Mouse (Mus musculus) neural tube, embryonic 14.5 days (tissue): Measurements from ENCODE around the gene Gpr88. TPM values are rescaled to one million over a fixed set of nuclear protein-coding genes. Genes with fewer than 3 reads are reported as not detected.

Experiments used
- ATAC-seq: fragments of 200-750 bp; cut with Nextera tagmentation; 2 replicates; pipeline ENCODE4 v1.8.0; 2017; ENCODE audit warnings: low read depth, mild to moderate bottlenecking, moderate TSS enrichment, moderate library complexity
- H3K27ac ChIP-seq: fragments of 300-500 bp; sonication (generic); 2 replicates; pipeline ENCODE4 v1.5.1; 2014; ENCODE audit warnings: low read depth, mild to moderate bottlenecking, control low read depth, low read length, moderate library complexity, mixed read lengths
- H3K27me3 ChIP-seq: fragments of 300-500 bp; sonication (generic); 2 replicates; pipeline ENCODE4 v1.6.1; 2014; ENCODE audit warnings: low read length; ENCODE audit not compliant: control insufficient read depth, insufficient read depth
- H3K36me3 ChIP-seq: fragments of 300-500 bp; sonication (generic); 2 replicates; pipeline ENCODE4 v1.6.1; 2014; ENCODE audit warnings: low read length, mixed read lengths; ENCODE audit not compliant: control insufficient read depth, insufficient read depth
- H3K4me1 ChIP-seq: fragments of 300-500 bp; sonication (generic); 2 replicates; pipeline ENCODE4 v1.6.1; 2014; ENCODE audit warnings: low read length; ENCODE audit not compliant: control insufficient read depth, insufficient read depth
- H3K4me2 ChIP-seq: fragments of 300-500 bp; sonication (generic); 2 replicates; pipeline ENCODE4 v1.6.1; 2014; ENCODE audit warnings: mild to moderate bottlenecking, low read depth, low read length, control low read depth
- H3K4me3 ChIP-seq: fragments of 300-500 bp; sonication (generic); 2 replicates; pipeline ENCODE4 v1.5.1; 2014; ENCODE audit warnings: low read depth, low read length, control low read depth, mixed read lengths
- H3K9ac ChIP-seq: fragments of 300-500 bp; sonication (generic); replicated peaks from 2 replicates; pipeline ENCODE4 v1.6.1; 2014; ENCODE audit warnings: low read depth, mild to moderate bottlenecking, control low read depth, low read length, mixed read lengths
- H3K9me3 ChIP-seq: fragments of 300-500 bp; sonication (generic); 2 replicates; pipeline ENCODE4 v1.6.1; 2016; ENCODE audit warnings: low read length; ENCODE audit not compliant: control insufficient read depth
- WGBS: fragments of 180-500 bp; shearing (Covaris S2); extraction: QIAGEN DNeasy Blood & Tissue Kit; methylation state at CpG from one replicate; pipeline ENCODE4 v1.1.7; 2014; 5-methylcytosine and 5-hydroxymethylcytosine counted together
- polyA plus RNA-seq: library from polyadenylated mRNA; unstranded; fragments of >200 nt; fragmentation: Nextera tagmentation; extraction: Ambion mirVana; gene quantifications from 2 replicates; pipeline ENCODE4 v1.2.1, GENCODE M21; 2014

Gene Gpr88
- polyA plus RNA-seq, 1 experiment from 2014 or later, result 4.2 TPM

DNA sequence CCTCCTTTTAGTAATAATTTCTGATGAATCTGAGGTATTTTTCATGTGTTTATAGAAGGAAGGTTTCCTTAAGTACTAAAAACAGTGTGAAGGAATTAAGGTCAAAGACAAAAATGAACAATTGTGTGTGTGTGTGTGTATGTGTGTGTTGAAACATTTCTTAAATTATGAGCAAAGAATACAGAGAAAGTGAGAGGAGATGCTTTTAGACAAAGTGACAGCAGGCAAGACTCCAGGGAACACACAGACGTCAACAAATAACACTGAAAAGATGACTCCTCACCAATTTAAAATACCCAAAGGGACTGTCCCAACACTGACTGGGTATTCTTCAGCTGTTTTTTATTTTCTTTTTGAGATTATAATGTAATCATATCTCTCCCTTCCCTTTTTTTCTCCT is 37.0 kb downstream of the Gpr88 start:
- no peaks in the 10 kb centered on the region for H3K4me1 ChIP-seq
- ATAC-seq, result no peak
- H3K27ac ChIP-seq, result no peak overlapping the region
- no peaks in the 10 kb centered on the region for H3K36me3 ChIP-seq
- H3K4me2 ChIP-seq, result no peak overlapping the region
- no peak overlapping the region for H3K4me3 ChIP-seq
- WGBS, result 54% methylated on average over 1 of the region's 1 CpGs
- H3K27me3 ChIP-seq, result no peaks in the 10 kb centered on the region
- H3K9me3 ChIP-seq, result no peaks in the 10 kb centered on the region
- H3K9ac ChIP-seq, result no peak overlapping the region

DNA sequence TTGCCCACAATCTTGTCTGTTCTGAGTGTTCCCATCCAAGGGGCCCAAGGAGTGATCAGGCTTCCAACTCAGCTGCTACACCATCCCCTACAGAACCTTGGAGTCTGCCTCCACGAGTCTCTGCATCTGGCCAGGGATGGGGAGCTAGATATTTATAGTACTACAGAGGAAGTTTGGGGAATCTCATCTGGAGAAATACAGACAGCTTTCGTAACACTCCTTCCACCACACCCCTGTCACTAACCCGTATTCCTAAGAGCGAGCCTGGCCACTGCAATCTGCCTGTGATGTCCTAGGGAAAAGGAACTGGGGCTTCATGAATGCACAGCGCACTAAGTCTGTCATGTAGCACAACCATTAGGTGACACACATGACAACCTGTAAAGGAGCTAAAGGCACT is 41.7 kb downstream of the Gpr88 start:
- Histone ChIP-seq H3K4me1 (no peaks in the 10 kb centered on the region), H3K27me3 (no peaks in the 10 kb centered on the region), H3K4me3 (no peak overlapping the region), H3K9me3 (no peaks in the 10 kb centered on the region), H3K4me2 (no peak overlapping the region), H3K9ac (no peak overlapping the region), H3K27ac (no peak overlapping the region), H3K36me3 (no peaks in the 10 kb centered on the region)
- ATAC-seq, result no peak
- WGBS, result 87% methylated on average over 5 of the region's 5 CpGs

DNA sequence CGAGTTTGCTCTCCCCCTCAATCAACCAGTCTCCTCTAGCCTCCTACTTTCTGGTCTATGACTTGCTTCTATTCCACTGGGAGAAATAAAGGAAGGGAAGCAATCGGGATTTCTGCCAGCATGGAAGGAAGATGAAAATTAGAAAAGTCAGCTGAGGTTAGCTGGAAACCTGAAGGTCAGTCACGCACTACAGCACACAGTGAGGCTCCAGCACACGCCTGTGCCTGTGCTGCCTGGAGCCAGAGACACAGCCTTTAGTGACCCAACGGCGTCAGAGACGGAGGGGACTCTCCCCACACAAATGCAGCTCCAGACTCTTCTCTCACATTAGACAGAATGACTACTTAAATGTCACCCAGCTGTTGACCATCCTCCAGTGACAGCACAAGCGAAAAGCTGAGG is 42.6 kb downstream of the Gpr88 start:
- no peak for ATAC-seq
- 60% methylated on average over 8 of the region's 8 CpGs for WGBS
- no peaks in the 10 kb centered on the region for H3K27me3 ChIP-seq
- no peak overlapping the region for H3K4me3 ChIP-seq
- no peaks in the 10 kb centered on the region for H3K4me1 ChIP-seq
- H3K36me3 ChIP-seq, result no peaks in the 10 kb centered on the region
- no peak overlapping the region for H3K4me2 ChIP-seq
- H3K9ac ChIP-seq, result no peak overlapping the region
- no peaks in the 10 kb centered on the region for H3K9me3 ChIP-seq
- no peak overlapping the region for H3K27ac ChIP-seq

DNA sequence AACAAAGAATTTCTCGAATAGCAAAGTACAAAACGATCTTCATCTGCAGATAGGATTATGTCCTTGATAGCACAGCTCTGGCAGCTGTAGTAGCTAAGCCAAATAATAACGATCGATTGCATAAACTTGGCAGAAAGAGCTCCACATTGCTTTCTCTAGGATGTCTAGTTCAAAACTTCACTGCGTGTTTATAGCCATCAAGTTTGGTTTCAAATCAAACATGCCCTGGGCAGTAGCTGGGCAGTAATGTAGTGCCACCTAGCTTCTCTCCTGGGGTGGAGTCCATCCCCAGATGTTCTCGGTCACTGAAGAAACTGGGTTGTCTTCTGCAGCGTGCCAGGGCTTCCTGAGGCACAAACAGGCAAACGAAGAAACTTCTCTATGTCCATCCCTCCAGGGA is 44.1 kb downstream of the Gpr88 start:
- no peaks in the 10 kb centered on the region for H3K27me3 ChIP-seq
- no peaks in the 10 kb centered on the region for H3K36me3 ChIP-seq
- no peaks in the 10 kb centered on the region for H3K4me1 ChIP-seq
- ATAC-seq, result no peak
- no peaks in the 10 kb centered on the region for H3K9me3 ChIP-seq
- no peak overlapping the region for H3K9ac ChIP-seq
- 90% methylated on average over 8 of the region's 8 CpGs for WGBS
- no peak overlapping the region for H3K27ac ChIP-seq
- no peak overlapping the region for H3K4me3 ChIP-seq
- no peak overlapping the region for H3K4me2 ChIP-seq

DNA sequence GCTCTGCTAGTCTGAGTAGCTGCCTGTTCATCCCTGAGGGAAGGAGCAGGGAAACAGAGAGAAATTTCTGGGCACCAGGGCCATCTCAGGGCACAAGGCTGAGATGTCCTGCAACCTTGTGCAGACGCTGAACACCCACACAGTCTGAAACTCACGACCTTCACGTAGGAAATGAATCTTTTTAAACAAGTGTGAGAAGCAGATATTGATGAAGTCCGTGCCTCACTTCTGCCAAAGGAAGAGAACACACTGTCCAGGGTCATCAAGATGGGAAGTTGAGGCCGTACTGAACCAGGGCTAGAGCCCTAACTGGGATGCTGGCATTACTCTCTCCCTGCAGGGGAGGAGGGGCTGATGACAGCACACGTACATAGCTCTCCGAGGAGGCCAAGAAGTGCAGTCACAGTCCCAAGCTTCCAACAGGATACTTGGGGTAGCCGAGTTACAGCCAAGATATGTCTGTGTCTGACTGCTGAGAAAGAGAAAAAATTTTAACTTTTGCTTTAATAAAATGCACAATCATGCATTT is 46.9 kb downstream of the Gpr88 start:
- Histone ChIP-seq H3K9me3 (no peaks in the 10 kb centered on the region), H3K4me2 (no peak overlapping the region), H3K9ac (no peak overlapping the region), H3K27me3 (no peaks in the 10 kb centered on the region), H3K4me3 (no peak overlapping the region), H3K36me3 (no peaks in the 10 kb centered on the region), H3K4me1 (no peaks in the 10 kb centered on the region), H3K27ac (no peak overlapping the region)
- no peak for ATAC-seq
- 71% methylated on average over 8 of the region's 8 CpGs for WGBS

DNA sequence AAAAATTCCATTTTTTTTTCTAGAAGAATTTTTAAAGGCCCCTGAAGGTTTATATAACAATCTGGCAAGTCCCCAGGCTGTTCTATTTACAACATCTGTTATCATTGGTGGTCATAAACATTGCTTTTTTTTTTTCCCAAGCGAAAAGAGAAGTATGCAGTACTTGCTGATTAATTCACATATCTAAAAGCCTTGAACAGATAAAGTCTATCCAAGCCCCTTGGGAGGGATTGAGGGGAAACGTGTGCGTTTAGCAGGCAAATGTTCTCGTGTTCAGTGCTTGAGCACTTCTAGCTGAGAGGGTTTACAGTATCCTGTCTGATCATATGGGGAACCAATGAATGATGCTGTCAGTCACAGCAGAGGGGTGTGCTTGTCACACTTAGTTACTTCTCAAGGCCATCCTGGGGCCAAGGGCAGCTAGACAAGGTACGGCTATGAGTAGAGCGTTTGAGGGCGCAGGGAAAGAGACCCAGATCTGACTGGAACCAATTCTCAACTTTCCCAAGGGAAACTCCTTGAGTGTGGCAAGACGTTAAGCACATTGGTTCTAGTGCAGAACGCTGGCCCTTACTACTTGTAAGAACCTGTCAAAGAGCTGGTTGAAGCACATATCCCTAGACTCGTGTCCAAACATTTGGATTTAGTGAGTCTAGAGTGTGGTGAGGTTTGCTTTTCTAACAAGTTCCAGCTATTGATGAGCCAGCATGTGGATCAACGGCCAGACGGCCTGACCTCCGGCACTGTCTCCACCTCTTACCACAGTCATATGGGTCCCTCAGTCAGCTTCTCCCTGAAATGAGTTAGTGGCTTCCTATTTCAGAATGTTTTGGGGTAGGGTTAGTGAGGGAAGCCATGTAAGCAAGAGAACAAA is 47.7 kb downstream of the Gpr88 start:
- no peaks in the 10 kb centered on the region for H3K4me1 ChIP-seq

DNA sequence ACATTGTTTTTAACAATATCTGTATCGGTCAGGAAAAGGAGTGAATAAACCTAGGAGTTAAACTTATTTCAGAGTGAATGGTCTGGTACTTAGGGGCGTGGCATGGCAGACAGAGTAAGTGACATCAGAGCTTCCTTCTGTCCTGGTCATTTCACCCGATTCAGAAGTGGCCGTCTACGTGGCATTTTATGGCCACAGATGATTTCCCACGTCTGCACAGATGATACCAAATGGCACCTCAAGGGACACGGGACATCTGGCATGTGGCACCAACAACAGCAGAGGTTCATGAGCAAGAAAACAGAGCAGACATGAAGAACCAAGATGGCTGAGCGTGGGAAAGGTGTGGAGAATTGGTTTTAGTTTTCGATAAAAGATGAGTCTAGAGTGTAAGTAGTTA is 48.7 kb downstream of the Gpr88 start:
- H3K27me3 ChIP-seq, result no peaks in the 10 kb centered on the region
- no peak overlapping the region for H3K4me2 ChIP-seq
- H3K9ac ChIP-seq, result no peak overlapping the region
- WGBS, result 63% methylated on average over 9 of the region's 9 CpGs
- no peaks in the 10 kb centered on the region for H3K9me3 ChIP-seq
- ATAC-seq, result no peak
- H3K36me3 ChIP-seq, result no peaks in the 10 kb centered on the region
- H3K4me3 ChIP-seq, result no peak overlapping the region
- no peaks in the 10 kb centered on the region for H3K4me1 ChIP-seq
- H3K27ac ChIP-seq, result no peak overlapping the region

More for the DNA sequence above, 47.7 kb downstream of the Gpr88 start:
- Histone ChIP-seq H3K27me3 (no peaks in the 10 kb centered on the region), H3K4me2 (no peak overlapping the region), H3K4me3 (no peak overlapping the region), H3K9me3 (no peaks in the 10 kb centered on the region), H3K36me3 (no peaks in the 10 kb centered on the region), H3K9ac (no peak overlapping the region), H3K27ac (no peak overlapping the region)
- ATAC-seq, result no peak
- WGBS, result 75% methylated on average over 13 of the region's 13 CpGs

DNA sequence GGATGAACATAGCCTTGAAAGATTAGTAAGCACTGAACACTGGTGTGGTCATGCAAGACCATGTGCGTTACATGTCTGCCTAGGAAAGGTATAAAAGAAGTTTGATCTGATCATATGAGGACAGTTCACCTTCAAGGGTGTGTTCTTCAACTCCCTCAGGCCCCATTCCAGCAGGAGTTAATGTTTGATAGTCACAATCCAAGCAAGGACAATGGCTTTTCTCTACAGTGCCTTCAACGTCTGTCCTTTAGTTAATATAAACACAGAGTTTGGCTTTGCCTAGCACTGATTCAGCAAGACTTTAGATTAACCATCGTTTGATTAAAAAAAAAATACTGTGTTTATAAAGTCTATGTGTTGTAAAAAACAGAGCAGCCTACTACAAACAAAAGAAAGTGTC is 49.4 kb downstream of the Gpr88 start:
- H3K27me3 ChIP-seq, result no peaks in the 10 kb centered on the region
- no peak for ATAC-seq
- no peak overlapping the region for H3K4me2 ChIP-seq
- no peaks in the 10 kb centered on the region for H3K36me3 ChIP-seq
- H3K27ac ChIP-seq, result no peak overlapping the region
- no peak overlapping the region for H3K4me3 ChIP-seq
- whole genome bisulfite sequencing, result 72% methylated on average over 3 of the region's 3 CpGs
- no peaks in the 10 kb centered on the region for H3K4me1 ChIP-seq
- no peaks in the 10 kb centered on the region for H3K9me3 ChIP-seq
- H3K9ac ChIP-seq, result no peak overlapping the region

DNA sequence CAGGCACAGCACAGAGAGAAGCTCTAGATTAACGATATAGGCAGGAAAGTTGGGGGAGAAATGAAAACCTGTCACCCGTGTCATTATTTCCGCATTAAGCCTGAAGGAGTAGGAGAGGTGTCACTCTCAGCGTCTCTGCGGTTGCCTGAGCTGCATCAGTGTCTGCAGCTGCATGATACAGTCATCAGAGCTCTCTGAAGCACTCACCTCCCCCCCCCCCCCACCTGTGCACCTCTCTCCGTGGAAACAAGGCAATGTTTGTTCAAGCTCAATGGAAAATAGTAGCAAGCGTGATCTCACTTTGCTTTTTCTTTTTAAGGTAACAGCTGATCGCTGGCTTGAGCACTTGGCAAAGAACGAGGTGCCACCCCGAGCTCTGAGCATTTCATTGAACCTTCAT is 53.2 kb downstream of the Gpr88 start:
- Histone ChIP-seq H3K4me3 (no peak overlapping the region), H3K9me3 (no peaks in the 10 kb centered on the region), H3K27ac (no peak overlapping the region), H3K9ac (no peak overlapping the region), H3K27me3 (no peaks in the 10 kb centered on the region), H3K36me3 (no peaks in the 10 kb centered on the region), H3K4me2 (no peak overlapping the region), H3K4me1 (no peaks in the 10 kb centered on the region)
- 76% methylated on average over 10 of the region's 10 CpGs for WGBS
- ATAC-seq, result no peak
